In genomic region chr4:125644581-125645568, GRCm38 (mm10) we compare ENCODE assay signal across 9 mouse cellular contexts.
A peak's percentile ranks its signal among the peaks of the same experiment; 100 is the strongest.
DNase-seq lines count a peak whose midpoint lies in the region; ATAC-seq and TF ChIP-seq lines count a peak whose summit lies in the region.
"Had no signal": no experiment of that assay in that cellular context is flagged by ENCODE, and none has a peak within 500 bp of the region (broad histone marks: within the 10 kb centered on the region; RNA-seq: fewer than 3 reads in every experiment).

No protein-coding gene starts in this region.

- 30% methylated on average over 23 of the region's 23 CpGs for whole genome bisulfite sequencing in forebrain, embryonic 16.5 days
- WGBS in midbrain, embryonic 16.5 days: 51% methylated on average over 23 of the region's 23 CpGs

- peak overlapping the region; percentile 32 for H3K4me2 ChIP-seq in forebrain, embryonic 16.5 days (ENCODE audit: low read length)
- H3K4me2 ChIP-seq in midbrain, embryonic 16.5 days (ENCODE audit: low read length): no peak overlapping the region; the same call in 1 of the 2 replicates

- peaks cover 6% of the 10 kb centered on the region; the same call in 1 of the 2 replicates for H3K27me3 ChIP-seq in forebrain, embryonic 16.5 days (replicated peaks; ENCODE audit: control insufficient read depth, insufficient read depth, low read length)
- H3K27me3 ChIP-seq in midbrain, embryonic 16.5 days (ENCODE audit: control insufficient read depth, insufficient read depth, low read depth, low read length): no peaks in the 10 kb centered on the region

- TF ChIP-seq CTCF in gastrocnemius, adult 2 months (IDR thresholded peaks at IDR 0.05): no peak

- no peak overlapping the region for H3K9ac ChIP-seq in forebrain, embryonic 16.5 days (replicated peaks; ENCODE audit: low read depth, low read length)
- no peak overlapping the region for H3K9ac ChIP-seq in midbrain, embryonic 16.5 days (ENCODE audit: low read depth, low read length)

- intact Hi-C loops in gastrocnemius, adult 2 months (cut with DNase I): no loop called here

- H3K9me3 ChIP-seq in forebrain, embryonic 16.5 days (ENCODE audit: control insufficient read depth, low read length): no peaks in the 10 kb centered on the region
- no peaks in the 10 kb centered on the region for H3K9me3 ChIP-seq in midbrain, embryonic 16.5 days (replicated peaks; ENCODE audit: control insufficient read depth, low read length, poor library complexity, severe bottlenecking)

- peaks cover 8% of the 10 kb centered on the region for H3K4me1 ChIP-seq in forebrain, embryonic 16.5 days (replicated peaks; ENCODE audit: control insufficient read depth, insufficient read depth, low read length)
- peaks cover 7% of the 10 kb centered on the region for H3K4me1 ChIP-seq in midbrain, embryonic 16.5 days (ENCODE audit: control insufficient read depth, insufficient read depth, low read length)

- no peak overlapping the region for H3K4me3 ChIP-seq in gastrocnemius, adult 2 months
- H3K4me3 ChIP-seq in forebrain, embryonic 16.5 days (replicated peaks; ENCODE audit: low read length): no peak overlapping the region
- H3K4me3 ChIP-seq in midbrain, embryonic 16.5 days (ENCODE audit: low read depth, low read length): no peak overlapping the region

- no peaks in the 10 kb centered on the region for H3K36me3 ChIP-seq in forebrain, embryonic 16.5 days (ENCODE audit: control insufficient read depth, insufficient read depth)
- no peaks in the 10 kb centered on the region for H3K36me3 ChIP-seq in midbrain, embryonic 16.5 days (ENCODE audit: control insufficient read depth, insufficient read depth, low read length)

- no peak for DNase-seq in gastrocnemius, adult 2 months
- DNase-seq in gastrocnemius, postnatal 25 days: no peak
- peak; percentile 81 to 87 for DNase-seq in layer of hippocampus, adult 8-10 months (ENCODE audit: low spot score in 2 of 2)
- no peak for DNase-seq in spleen, adult 12 weeks (ENCODE audit: low spot score)
- no peak for DNase-seq in yolk sac, embryonic 10.5 days (ENCODE audit: low spot score)

- ATAC-seq in forebrain, embryonic 16.5 days: peak; percentile 87
- ATAC-seq in midbrain, embryonic 16.5 days: peak; percentile 43; the same call in 1 of the 2 replicates
- ATAC-seq in megakaryocyte-erythroid progenitor cell, adult 5-6 weeks (replicated peaks; ENCODE audit: low FRiP score, low TSS enrichment, poor library complexity, severe bottlenecking): no peak
- ATAC-seq: activated CD4-positive, CD25-positive, alpha-beta regulatory T cell, adult 4 months had no signal

- peak overlapping the region; percentile 38; the same call in 1 of the 2 replicates for H3K27ac ChIP-seq in gastrocnemius, adult 2 months
- no peak overlapping the region for H3K27ac ChIP-seq in forebrain, embryonic 16.5 days (ENCODE audit: low read length)
- H3K27ac ChIP-seq in midbrain, embryonic 16.5 days (ENCODE audit: low read length): 0 out of 2 replicates have a peak overlapping the region, but pooled peaks have one; percentile 52

Comparison
In these comparisons a context has a peak if more than half of its experiments do, and no peak if none do; other contexts are left out.
1. DNase-seq: peak in layer of hippocampus, adult 8-10 months (2 of 2); none in gastrocnemius, adult 2 months (single experiment), gastrocnemius, postnatal 25 days (single experiment), spleen, adult 12 weeks (single experiment) and yolk sac, embryonic 10.5 days (single experiment).